Mouse (Mus musculus) hindbrain, embryonic 13.5 days (tissue): ENCODE data around the gene Snx29. TPM values are rescaled to one million over a fixed set of nuclear protein-coding genes. Genes with fewer than 3 reads are reported as not detected.

Source experiments
- ATAC-seq: fragments of 200-750 bp; cut with Nextera tagmentation; 2 replicates; pipeline ENCODE4 v1.8.0; 2017; ENCODE audit warnings: moderate TSS enrichment; ENCODE audit not compliant: low FRiP score
- H3K27ac ChIP-seq: fragments of 300-500 bp; sonication (generic); 2 replicates; pipeline ENCODE4 v1.5.1; 2015; ENCODE audit warnings: inconsistent platforms, mild to moderate bottlenecking, moderate library complexity
- H3K27me3 ChIP-seq: fragments of 300-500 bp; sonication (generic); 2 replicates; pipeline ENCODE4 v1.6.1; 2015; ENCODE audit warnings: mild to moderate bottlenecking, inconsistent platforms
- H3K36me3 ChIP-seq: fragments of 300-500 bp; sonication (generic); 2 replicates; pipeline ENCODE4 v1.6.1; 2015; ENCODE audit warnings: mild to moderate bottlenecking, inconsistent platforms
- H3K4me1 ChIP-seq: fragments of 300-500 bp; sonication (generic); replicated peaks from 2 replicates; pipeline ENCODE4 v1.6.1; 2015; ENCODE audit warnings: inconsistent platforms
- H3K4me2 ChIP-seq: fragments of 300-500 bp; sonication (generic); 2 replicates; pipeline ENCODE4 v1.6.1; 2015; ENCODE audit warnings: inconsistent platforms, mild to moderate bottlenecking, moderate library complexity
- H3K4me3 ChIP-seq: fragments of 300-500 bp; sonication (generic); 2 replicates; pipeline ENCODE4 v1.5.1; 2015; ENCODE audit warnings: mild to moderate bottlenecking, inconsistent platforms
- H3K9ac ChIP-seq: fragments of 300-500 bp; sonication (generic); 2 replicates; pipeline ENCODE4 v1.6.1; 2015; ENCODE audit warnings: mild to moderate bottlenecking, inconsistent platforms
- H3K9me3 ChIP-seq: fragments of 300-500 bp; sonication (generic); 2 replicates; pipeline ENCODE4 v1.6.1; 2016; ENCODE audit warnings: inconsistent platforms
- WGBS: fragments of 180-500 bp; shearing (Covaris S2); methylation state at CpG from one replicate; pipeline ENCODE4 v1.1.7; 2015; 5-methylcytosine and 5-hydroxymethylcytosine counted together
- polyA plus RNA-seq: library from polyadenylated mRNA; unstranded; fragments of >200 nt; fragmentation: Nextera tagmentation; extraction: Ambion mirVana; gene quantifications from 2 replicates; pipeline ENCODE4 v1.2.1, GENCODE M21; 2015

The Snx29 gene
- polyA plus RNA-seq, 1 experiment from 2014 or later, result 22.7 TPM

DNA sequence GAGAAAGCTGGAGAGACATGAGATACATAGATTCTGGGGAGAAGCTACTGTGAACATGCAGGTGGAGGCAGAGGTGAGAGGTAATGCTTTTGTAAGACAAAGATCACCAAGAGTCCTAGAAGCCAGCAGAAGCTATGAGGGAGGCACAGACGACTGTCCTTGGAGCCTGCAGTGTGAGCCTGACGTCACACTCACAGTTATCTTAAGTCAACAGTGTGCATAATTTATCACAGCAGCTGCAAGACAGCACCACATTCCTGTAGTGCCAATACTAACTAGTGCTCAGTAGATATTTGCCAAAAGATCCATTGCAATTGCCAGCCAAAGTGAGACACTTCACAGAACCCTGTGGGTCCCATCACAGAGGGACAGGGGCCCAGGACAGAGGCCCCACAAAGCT lies 459.4 kb downstream of the Snx29 start:
- no peak for ATAC-seq
- WGBS, result 52% methylated on average over 2 of the region's 2 CpGs

DNA sequence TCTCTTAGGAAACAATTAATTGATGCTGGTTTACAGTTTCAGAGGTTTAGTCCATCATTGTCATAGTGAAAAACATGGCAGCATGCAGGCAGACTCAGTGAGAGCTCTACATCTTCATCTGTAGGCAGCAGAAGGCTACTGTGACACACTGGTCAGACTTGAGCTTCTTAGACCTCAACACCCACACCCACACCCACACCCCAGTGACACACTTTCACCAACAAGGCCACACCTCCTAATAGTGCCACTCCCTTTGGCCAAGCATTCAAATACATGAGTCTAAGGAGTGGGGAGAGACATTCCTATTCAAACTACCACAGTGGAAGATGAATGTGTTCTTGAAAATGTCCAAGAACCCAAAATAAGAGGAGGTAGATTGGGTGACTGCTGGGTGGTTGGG lies 460.6 kb downstream of the Snx29 start:
- no peaks in the 10 kb centered on the region for H3K9me3 ChIP-seq
- no peak for ATAC-seq
- no peaks in the 10 kb centered on the region for H3K36me3 ChIP-seq
- no peak overlapping the region for H3K4me3 ChIP-seq
- H3K27me3 ChIP-seq, result no peaks in the 10 kb centered on the region
- H3K4me1 ChIP-seq, result no peaks in the 10 kb centered on the region; the same call in 1 of the 2 replicates
- no peak overlapping the region for H3K9ac ChIP-seq
- no peak overlapping the region for H3K27ac ChIP-seq
- no peak overlapping the region for H3K4me2 ChIP-seq

More for the DNA sequence above, 459.4 kb downstream of the Snx29 start:
- no peak overlapping the region for H3K4me3 ChIP-seq
- H3K9ac ChIP-seq, result no peak overlapping the region
- no peaks in the 10 kb centered on the region for H3K36me3 ChIP-seq
- H3K4me2 ChIP-seq, result no peak overlapping the region
- no peaks in the 10 kb centered on the region for H3K9me3 ChIP-seq
- H3K27ac ChIP-seq, result no peak overlapping the region
- H3K27me3 ChIP-seq, result no peaks in the 10 kb centered on the region
- H3K4me1 ChIP-seq, result no peaks in the 10 kb centered on the region; the same call in 1 of the 2 replicates

DNA sequence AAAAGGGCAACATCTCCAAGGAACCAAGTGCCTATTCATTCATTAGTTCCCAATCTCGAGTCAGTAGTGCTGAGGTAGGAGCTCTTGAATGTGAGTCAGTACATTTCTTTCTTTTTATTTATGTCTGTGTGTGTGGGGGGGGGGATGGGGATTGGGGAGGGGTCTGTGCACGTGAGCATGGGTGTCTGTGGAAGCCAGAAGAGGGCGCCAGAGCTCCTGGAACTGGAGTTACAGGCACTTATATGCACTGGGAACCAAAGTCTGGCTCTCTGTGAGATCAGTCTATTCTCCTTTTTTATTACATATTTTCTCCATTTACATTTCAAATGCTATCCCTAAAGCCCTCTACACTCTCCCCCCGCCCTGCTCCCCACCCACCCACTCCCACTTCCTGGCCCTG lies 461.6 kb downstream of the Snx29 start:
- ATAC-seq, result no peak
- H3K27me3 ChIP-seq, result no peaks in the 10 kb centered on the region
- H3K4me1 ChIP-seq, result no peaks in the 10 kb centered on the region; the same call in 1 of the 2 replicates
- no peak overlapping the region for H3K9ac ChIP-seq
- H3K36me3 ChIP-seq, result no peaks in the 10 kb centered on the region
- H3K27ac ChIP-seq, result no peak overlapping the region
- 65% methylated on average over 4 of the region's 4 CpGs for WGBS
- no peaks in the 10 kb centered on the region for H3K9me3 ChIP-seq
- no peak overlapping the region for H3K4me3 ChIP-seq
- H3K4me2 ChIP-seq, result no peak overlapping the region

DNA sequence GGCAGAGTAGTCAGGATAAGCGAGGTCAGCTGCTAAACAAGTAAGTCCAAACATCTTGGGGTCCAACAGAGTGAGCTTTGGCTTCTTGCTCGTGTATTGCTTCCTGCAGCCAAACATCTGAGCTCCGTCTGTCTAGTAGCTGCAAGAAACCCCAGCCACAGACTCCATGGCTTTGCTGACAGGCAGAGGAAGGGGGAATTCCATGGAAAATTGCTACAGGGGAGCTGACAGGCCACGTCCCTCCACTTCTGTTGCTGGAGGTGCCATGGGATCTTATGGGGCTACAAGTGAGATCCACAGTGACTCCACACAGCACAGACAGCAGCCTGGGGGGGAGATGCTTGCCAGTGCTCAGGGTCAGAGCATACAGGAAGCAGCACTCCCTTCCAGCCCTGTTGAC lies 463.1 kb downstream of the Snx29 start:
- 84% methylated on average over 4 of the region's 4 CpGs for WGBS
- Histone ChIP-seq H3K9me3 (no peaks in the 10 kb centered on the region), H3K4me1 (no peaks in the 10 kb centered on the region; the same call in 1 of the 2 replicates), H3K4me3 (no peak overlapping the region), H3K9ac (no peak overlapping the region), H3K27me3 (no peaks in the 10 kb centered on the region), H3K4me2 (no peak overlapping the region), H3K27ac (no peak overlapping the region), H3K36me3 (no peaks in the 10 kb centered on the region)
- ATAC-seq, result no peak

DNA sequence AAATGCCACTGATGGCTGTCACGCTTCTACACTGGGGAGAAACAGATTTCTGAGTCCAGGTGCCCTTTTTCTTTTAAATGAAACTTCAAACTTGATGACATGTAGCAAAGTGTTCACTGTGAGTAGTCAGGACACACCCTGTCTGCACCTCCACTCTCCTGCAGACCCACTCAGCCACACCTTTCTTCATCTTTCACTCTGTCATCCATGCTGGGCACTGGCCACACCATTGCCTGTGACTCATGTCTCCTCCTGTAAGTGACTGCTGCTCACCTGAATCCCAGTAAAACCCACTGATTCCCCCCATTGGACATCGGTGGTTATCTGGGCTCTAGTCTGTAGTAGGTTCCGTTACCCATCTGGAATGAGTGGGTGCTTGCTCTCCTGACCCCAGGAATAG lies 467.8 kb downstream of the Snx29 start:
- Histone ChIP-seq H3K4me1 (no peaks in the 10 kb centered on the region), H3K27ac (no peak overlapping the region), H3K36me3 (no peaks in the 10 kb centered on the region), H3K27me3 (no peaks in the 10 kb centered on the region), H3K9ac (no peak overlapping the region), H3K9me3 (no peaks in the 10 kb centered on the region), H3K4me3 (no peak overlapping the region), H3K4me2 (no peak overlapping the region)
- ATAC-seq, result no peak
- WGBS, result 90% methylated on average over 3 of the region's 3 CpGs

DNA sequence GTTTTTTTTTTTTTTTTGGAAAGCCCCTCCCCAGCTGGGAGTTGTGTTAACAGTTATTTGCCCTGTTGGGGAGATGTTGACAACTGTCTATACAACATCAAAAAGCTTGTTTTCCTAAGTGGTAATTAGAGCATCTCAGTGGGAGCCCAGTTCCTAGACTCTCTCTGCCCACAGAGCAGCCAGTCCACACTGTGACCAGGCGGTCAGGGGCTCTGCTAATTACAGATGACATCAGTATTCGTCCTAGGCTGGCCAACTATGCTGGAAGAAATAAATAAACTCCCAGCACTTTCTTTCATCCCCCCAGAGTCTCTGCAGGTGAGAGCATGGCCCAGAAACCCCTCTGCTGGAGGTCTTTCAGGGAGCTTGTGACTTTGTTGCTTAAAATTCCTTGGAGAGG lies 470.7 kb downstream of the Snx29 start:
- H3K4me1 ChIP-seq, result no peaks in the 10 kb centered on the region
- no peak overlapping the region for H3K4me2 ChIP-seq
- no peak overlapping the region for H3K4me3 ChIP-seq
- no peaks in the 10 kb centered on the region for H3K27me3 ChIP-seq
- no peaks in the 10 kb centered on the region for H3K36me3 ChIP-seq
- H3K9me3 ChIP-seq, result no peaks in the 10 kb centered on the region
- ATAC-seq, result no peak
- 18% methylated on average over 2 of the region's 2 CpGs for WGBS
- no peak overlapping the region for H3K9ac ChIP-seq
- H3K27ac ChIP-seq, result no peak overlapping the region

DNA sequence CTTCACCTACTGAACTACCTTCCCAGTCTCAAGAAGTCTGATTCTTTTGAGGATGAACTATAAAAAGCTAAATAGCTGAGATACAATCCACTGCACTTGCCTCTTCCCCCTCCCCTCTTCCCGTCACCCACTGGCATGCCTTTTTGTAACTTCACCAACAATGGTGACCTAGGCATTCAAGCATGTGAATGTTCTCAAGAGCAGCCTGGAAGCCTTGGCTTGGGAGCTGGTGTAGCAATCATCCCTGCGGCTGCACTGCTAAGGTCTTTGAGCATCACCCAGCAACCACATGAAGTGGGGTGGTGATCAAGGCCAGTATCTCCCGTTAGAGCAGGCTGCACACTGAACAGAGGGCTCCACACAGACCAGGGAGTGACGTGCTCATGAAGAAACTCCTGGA lies 471.9 kb downstream of the Snx29 start:
- H3K27ac ChIP-seq, result no peak overlapping the region
- no peak for ATAC-seq

DNA sequence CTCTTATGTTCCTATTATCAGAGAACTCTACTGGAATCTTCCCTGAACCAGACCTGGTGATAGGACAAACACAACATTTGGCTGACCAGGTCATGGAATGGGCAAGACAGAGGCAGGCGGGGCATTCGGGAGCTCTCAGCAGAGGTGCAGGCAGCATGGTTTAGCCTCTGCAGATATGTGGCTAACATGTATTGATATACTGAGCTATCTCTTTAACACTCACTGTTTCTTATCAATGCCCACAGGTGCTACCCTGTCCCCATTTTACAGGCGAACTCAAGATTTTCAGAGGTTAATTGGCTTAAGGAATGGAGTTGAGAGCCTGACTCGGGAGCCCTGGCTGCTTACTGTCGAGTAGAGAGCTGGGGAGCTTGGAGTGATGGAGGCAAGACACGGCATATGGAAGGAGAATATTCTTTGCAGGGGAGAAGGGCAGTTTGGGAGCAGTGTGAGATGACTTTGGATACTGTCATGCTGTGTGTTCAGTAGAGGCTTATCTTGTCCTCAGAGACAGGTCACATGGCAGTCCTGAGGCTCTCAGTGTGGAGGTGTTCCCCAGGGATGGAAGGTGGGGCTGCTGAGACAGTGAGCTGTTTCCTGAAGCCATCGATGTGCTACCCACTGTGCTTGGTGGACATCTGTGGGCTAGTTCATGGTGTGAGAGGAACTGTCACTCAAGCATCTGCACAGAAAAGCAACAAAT lies 473.2 kb downstream of the Snx29 start:
- no peak for ATAC-seq
- Histone ChIP-seq H3K4me1 (no peaks in the 10 kb centered on the region), H3K9me3 (no peaks in the 10 kb centered on the region), H3K36me3 (no peaks in the 10 kb centered on the region), H3K27ac (no peak overlapping the region), H3K9ac (no peak overlapping the region), H3K4me3 (no peak overlapping the region), H3K27me3 (no peaks in the 10 kb centered on the region), H3K4me2 (no peak overlapping the region)
- 86% methylated on average over 7 of the region's 7 CpGs for WGBS

More for the DNA sequence above, 471.9 kb downstream of the Snx29 start:
- Histone ChIP-seq H3K4me3 (no peak overlapping the region), H3K36me3 (no peaks in the 10 kb centered on the region), H3K9ac (no peak overlapping the region), H3K4me1 (no peaks in the 10 kb centered on the region), H3K4me2 (no peak overlapping the region), H3K9me3 (no peaks in the 10 kb centered on the region), H3K27me3 (no peaks in the 10 kb centered on the region)
- WGBS, result 50% methylated on average over 4 of the region's 4 CpGs

DNA sequence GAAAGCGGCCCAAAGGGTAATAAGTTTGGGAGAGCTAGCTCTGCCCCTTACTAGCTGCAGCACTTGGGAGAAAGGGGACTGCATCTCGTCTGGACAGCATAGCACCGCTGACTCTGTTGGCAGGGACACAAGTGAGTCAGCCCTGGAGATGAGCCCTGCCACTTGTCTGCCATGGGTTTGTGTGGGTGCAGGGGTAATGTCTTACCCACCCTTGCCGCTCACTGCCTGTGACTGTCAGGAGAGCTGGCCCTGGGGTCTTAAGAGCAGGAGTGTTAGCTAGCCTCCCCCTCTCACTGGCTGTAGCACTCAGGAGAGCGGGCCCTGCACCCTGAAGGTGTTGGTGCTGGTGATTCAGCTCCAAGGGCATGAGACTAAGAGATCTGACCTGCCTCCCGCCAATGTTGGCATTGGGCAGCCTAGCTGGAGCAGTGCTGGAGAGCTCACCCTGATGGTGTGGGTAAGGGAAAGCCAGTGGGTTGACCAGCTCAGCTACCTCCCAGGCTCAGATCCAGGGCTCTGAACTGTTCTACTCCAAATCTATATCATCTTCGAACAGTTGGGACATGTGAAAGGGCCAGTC lies 479.3 kb downstream of the Snx29 start:
- H3K4me1 ChIP-seq, result no peaks in the 10 kb centered on the region
- no peak overlapping the region for H3K4me2 ChIP-seq
- H3K9me3 ChIP-seq, result no peaks in the 10 kb centered on the region
- no peak overlapping the region for H3K27ac ChIP-seq
- H3K36me3 ChIP-seq, result no peaks in the 10 kb centered on the region
- 90% methylated on average over 7 of the region's 7 CpGs for WGBS
- no peaks in the 10 kb centered on the region for H3K27me3 ChIP-seq
- no peak for ATAC-seq
- no peak overlapping the region for H3K4me3 ChIP-seq
- no peak overlapping the region for H3K9ac ChIP-seq

Other genes with a start within 250 kb of the Snx29 start
- gene Txndc11, start 188.3 kb upstream of the Snx29 start, polyA plus RNA-seq, result 25.7 and 27.9 TPM in 2 replicates
- gene Zc3h7a, start 146.5 kb upstream of the Snx29 start, polyA plus RNA-seq, result 77.1 and 84.1 TPM in 2 replicates
- gene Rsl1d1, start 119.6 kb upstream of the Snx29 start, polyA plus RNA-seq, result 144 and 151 TPM in 2 replicates
- 50.2 and 52.2 TPM in 2 replicates for gene Gspt1, start 68.6 kb upstream of the Snx29 start, polyA plus RNA-seq
- not detected in 2 replicates for gene Tnfrsf17, start 9.1 kb upstream of the Snx29 start, polyA plus RNA-seq